Mouse (Mus musculus): Measurements from ENCODE around the gene Tmem150c.

Tmem150c gene

GRCm38 (mm10) chr5:100166591-100167491 is 7.2 kb upstream of the Tmem150c start:
- peak; percentile 50 for DNase-seq

DNA sequence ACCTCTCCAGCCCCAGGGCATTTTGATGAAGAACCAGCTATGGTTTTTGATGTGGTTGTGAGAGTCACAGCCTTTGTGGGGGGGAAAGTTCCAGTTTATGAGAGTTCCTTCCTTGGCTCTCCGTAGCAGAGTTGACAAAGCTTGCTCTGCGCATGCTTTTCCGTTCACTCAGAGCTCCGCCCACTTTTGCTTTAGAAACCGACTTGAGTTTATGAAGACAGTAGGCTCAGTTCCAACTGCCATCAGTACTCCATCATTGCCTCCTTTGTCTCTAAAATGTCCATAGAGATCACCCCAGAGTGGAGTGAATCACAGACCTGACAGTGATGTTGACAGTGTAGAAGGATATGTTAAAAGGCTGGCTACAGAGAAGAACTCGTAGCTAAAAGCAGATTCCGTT is 3.8 kb upstream of the Tmem150c start:
- no peak for DNase-seq

- DNase-seq, result no peak
Observed at GRCm38 (mm10) chr5:100162857-100163256, 3.2 kb upstream of the Tmem150c start.

- no peak for DNase-seq
Observed at GRCm38 (mm10) chr5:100162053-100162452, 2.4 kb upstream of the Tmem150c start.

- DNase-seq, result peak; percentile 61
Observed at GRCm38 (mm10) chr5:100158791-100159637, 594 bp downstream of the Tmem150c start.

- DNase-seq, result no peak
Observed at GRCm38 (mm10) chr5:100158301-100158700, 1.3 kb downstream of the Tmem150c start.

DNA sequence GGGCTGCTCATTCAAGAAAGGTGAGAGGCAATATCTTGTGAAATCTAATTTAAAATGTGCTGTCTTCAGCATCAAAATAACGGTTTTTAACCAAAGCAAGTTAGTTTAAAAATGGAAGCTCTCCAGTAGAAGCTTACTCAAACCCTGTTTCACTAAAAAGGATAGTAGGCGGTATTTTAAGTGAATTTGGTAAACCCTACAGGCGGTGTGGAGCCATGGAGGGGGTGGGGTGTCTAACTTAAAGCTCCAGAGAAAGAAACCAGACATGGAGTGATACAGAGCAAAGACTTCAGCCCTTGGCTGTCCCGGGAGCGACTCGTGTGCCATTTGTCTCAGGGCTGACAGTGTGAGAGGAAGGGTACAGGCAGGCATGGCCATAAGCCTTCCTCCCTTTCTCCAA is 4.0 kb downstream of the Tmem150c start:
- no peak for DNase-seq

DNA sequence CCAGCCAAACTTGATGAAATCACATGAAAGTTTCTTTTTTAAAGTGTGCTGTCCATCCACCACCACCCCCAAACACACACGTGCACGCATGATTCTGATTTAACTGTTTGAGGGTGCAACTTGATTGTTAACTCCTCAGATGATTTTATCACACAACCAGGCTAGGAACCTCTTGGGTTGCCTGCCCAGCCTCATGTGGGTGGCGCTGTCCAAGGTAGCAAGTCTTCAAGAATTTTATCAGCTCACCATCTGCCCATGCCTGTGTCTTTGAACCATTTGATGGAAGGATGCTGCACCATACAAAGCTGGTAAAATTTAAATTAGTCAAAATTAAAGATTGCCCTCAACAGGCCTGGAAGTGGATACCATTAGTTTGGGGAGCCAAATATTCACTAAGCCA is 9.6 kb downstream of the Tmem150c start:
- no peak for DNase-seq

GRCm38 (mm10) chr5:100144836-100145235 is 14.8 kb downstream of the Tmem150c start:
- no peak for DNase-seq

GRCm38 (mm10) chr5:100127283-100127682 is 32.3 kb downstream of the Tmem150c start:
- DNase-seq, result no peak

GRCm38 (mm10) chr5:100125409-100126123 is 34.0 kb downstream of the Tmem150c start:
- no peak for DNase-seq

- DNase-seq, result no peak
Observed at GRCm38 (mm10) chr5:100124530-100124929, 35.1 kb downstream of the Tmem150c start.

DNA sequence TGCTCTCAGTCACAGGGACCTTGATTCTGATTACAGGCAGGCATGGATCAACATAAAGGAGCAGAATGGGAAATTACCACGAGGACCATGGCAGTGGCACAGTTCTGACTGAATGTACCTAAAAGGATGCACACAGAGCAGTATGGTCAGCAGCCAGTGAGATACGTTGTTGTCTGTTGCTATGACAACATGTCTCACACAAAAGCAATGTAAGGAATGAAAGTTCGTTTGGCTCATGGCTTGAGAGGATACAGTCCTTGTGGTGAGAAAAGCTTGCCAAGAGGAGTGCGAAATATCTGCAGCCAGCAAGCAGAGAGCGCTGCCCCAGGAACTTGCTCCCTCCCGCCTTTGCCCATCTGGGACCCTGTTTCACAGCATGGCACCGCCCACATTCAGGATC is 36.3 kb downstream of the Tmem150c start:
- no peak for DNase-seq

DNA sequence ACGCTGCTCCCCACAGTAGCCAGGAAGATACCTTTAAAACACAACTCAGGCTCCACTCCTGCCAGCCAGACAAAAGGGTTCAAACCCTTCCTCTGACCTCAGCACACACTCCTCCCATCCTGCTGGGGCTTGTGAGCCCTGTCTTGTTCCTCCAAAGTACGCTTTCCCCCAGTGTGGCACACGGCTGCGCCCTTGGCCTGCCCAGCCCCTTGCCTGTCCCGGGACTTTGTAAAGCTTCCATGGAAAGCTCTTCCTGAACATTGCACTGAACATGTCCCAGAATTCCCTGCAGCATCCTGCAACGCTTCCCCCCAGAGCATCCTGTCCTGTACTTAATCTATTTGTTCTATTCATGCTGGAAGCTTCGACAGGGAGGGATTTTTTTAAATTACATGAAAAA is 38.4 kb downstream of the Tmem150c start:
- no peak for DNase-seq

DNA sequence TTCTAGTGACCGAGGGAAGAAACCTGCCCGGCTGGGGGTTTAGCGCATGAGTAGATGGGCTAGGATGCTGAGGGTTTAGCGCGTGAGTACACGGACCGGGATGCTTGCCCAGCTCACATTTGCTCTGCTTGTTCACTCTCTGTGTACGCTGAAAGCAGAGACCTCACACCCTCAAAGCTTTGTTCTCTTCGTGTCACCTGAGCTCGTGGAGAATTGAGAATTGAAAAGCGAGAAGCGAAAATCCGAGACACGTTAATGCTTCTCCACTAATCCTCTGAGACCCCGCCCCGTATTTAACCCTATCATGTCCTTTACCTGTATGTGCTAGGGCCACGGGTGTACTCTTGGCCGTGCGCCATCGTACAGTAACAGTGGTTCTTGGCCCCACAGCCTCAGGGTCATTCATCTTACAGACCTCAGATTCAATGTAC is 38.9 kb downstream of the Tmem150c start:
- DNase-seq, result no peak

GRCm38 (mm10) chr5:100119331-100119730 is 40.3 kb downstream of the Tmem150c start:
- no peak for DNase-seq

- no peak for DNase-seq
Observed at GRCm38 (mm10) chr5:100113403-100113802, 46.2 kb downstream of the Tmem150c start.

GRCm38 (mm10) chr5:100110581-100110980 is 49.0 kb downstream of the Tmem150c start:
- DNase-seq, result no peak

DNA sequence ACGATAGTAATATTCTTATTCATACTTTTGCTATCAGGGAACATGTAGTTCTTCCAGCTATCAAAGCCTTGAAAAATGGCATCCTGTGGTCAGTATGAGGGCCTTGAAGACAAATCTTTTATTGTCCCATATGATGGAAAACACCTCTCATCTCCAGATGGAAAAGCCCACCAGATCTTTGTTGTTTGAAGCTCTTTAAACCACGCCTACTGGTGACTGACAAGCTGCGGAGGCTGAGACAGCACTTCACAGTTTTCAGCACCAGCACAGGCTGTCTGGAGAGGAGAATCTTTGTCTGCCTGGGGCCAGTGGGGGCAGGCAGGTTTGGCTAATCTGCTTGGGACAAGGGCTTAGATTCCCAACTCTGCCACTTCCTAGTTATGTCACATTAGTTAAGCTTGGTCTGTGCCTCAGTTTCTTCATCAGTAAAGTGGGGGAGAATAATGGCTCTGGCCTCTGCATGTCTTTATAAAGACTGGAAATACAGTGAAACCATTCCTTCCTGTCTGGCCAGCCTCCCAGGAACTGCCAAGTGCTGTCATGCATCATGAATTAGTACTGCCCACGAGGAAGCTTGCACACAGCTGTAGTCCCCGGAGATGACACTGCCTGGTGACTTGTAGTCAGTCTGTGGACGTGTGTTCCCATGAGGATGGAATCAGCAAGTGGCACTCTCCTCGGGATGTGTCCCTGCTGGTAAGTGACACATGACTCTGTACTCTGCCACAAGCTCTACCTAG is 49.9 kb downstream of the Tmem150c start:
- no peak for DNase-seq

DNA sequence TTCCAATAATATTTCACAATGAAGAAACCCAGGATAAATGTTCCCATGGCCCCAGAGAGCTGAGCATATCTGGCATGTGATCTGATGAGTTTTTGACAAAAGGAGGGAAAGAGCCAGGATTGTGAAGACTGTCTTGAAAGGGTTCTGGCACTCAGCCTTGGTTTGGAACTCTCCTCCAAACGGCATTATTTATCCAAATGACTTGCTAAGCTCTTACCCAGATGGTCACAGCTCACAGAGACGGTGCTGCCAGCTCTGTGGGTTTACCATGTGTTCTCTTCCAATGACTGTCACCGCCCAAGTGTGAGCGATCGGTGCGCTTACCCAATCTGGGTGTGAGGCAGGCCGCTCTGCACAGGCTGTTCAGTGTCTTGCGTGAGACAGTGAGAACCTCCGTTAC is 50.7 kb downstream of the Tmem150c start:
- DNase-seq, result peak; percentile 67

GRCm38 (mm10) chr5:100102395-100102794 is 57.2 kb downstream of the Tmem150c start:
- no peak for DNase-seq

DNA sequence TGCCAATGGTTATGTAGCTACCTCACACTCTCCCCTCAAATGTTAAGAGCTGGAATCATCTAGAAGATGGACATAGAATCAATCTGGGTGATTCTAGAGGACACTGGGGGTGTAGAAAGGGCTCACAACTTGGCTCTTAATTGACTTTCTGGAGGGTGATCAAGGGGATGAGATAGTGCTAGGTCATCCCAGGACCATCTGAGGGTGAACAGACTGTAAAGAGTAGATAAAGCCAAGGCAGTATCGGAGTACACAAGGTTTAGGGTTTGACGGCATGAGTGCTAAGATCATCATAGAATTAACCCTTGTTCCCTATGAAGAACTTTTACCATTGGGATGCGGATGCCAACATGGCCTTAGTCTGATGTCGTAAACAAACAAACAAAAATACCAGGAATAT is 61.6 kb downstream of the Tmem150c start:
- DNase-seq, result no peak

Measured in right cerebral cortex, postnatal 4 days (tissue).